Mouse (Mus musculus): ENCODE measurements around the gene Dbt.

The Dbt gene

DNA sequence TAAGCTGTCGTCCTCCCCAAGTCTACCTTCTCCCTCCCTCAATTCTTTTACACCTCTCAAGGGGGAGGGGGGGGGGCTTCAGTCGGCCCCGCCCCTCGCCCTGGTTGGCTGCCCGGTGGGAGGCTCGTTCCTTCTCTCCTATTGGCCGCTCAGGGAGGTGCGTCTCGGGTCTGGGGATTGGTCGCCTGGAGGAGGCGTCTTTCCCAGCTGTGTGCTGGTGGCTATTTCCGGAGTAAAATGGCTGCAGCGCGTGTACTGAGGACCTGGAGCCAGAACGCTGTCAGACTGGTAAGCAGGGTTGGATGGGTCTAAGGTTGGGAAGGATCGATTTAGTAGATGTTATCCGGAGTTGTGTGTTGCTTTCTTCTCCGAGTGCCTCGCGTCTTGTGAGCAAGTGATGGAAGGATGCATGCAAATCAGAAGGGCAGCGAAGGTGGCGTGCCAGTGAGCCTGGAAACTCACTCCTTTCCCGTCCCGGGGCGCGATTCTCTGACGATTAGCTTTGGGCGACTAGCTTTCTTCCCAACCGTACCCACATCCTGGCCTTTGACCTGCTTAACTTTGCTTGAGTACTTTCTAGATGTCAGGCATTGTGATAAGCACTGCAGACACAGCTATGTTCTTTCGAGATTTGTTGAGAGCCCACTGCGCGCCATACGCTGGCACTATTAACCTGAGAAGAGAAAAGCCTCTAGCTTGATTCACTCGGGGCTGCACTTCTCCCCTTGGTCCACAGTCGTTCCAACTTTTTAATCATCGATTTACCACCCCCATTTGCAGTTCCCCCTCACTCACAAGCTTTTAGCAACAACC, at the start of gene Dbt:
Gene Dbt, plus strand, starts transcription at position 167 of the 813 bp plus-strand sequence.
- peak; percentile 91 for DNase-seq (ENCODE audit: low spot score)

DNA sequence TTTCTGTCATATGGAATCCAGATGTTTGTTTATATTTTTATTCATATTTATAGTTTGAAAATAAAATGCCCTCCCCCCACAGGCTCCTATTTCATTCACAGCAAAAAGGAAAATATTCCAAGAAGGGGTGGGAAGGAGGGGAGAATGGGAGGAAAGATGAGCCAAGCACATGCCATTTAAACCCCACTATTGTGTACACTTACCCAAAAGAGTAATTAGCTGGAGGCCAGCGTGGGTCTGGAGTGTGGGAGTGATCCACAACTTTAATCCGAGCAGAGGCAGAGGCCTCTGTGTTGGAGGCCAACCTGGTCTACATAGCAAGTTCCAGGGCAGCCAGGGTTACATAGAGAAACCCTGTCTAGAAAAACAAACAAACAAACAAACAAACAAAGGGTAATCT, 48.6 kb upstream of the Dbt start:
- DNase-seq (ENCODE audit: low spot score): no peak

DNA sequence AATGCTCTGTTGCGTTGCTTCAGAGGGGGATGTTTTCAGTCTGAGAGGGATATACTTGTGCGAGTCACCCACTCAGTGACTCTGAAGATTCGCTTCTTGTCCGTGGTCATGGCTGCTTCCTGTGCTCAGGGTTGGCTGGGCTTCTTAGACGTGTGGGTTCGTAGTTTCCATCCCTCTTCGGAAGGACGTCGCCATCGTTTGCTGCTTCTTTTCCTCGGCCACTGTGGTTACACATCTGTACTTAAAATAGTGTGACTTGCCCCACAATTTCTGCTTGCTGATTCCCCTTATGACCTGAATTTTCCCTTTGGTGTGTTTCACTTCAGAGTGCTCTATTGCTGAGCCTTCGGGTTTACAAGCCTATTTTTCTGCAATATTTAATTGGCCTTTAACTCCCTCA, 47.2 kb upstream of the Dbt start:
- DNase-seq (ENCODE audit: low spot score): no peak

DNA sequence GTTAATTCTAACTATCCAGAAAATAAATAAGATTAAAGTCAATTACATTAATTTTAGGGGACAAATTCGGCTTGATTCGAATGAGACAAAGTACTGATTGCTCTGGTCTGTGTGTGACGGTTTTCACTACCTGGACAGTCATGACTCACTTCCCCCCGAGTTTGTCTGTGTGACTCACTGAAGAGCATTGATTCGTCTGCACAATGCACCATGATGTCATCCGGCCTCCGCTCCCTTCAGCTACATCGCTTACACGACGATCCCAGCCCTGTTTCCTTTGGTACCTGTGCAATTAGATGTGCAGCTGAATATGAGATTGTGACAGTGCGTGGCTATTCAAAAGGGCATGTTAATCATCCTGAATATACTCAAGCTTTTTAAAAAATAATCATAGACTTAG, 38.3 kb upstream of the Dbt start:
- DNase-seq (ENCODE audit: low spot score): no peak

DNA sequence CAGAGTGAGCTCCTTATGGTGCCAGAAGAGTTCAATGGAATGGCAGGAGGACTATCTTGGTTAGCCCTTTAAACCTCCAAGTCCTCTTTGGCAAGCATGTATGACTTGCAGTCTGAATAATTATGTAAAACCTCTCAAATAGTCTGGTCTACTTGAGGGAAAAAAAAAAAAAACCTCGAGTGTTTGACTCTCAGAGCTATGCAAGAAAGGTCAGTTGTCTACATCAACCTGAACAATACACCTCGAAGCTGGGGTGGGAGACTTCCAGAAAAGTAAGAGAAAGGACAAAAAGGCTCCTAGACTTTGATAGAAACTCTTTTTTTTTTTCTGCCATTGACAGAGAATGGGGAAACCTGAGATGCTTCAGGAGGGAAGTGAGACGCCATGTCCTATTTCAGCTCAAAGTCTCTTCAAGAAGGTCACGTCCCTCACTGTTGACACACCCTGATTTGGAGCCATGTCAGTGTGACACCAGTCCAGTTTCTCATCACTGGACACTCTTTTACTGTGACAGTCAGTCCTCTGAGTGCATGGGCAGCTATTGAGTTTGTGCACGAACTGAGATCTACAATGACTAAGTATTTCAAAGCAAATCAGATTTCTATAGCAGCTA, 36.1 kb upstream of the Dbt start:
- DNase-seq (ENCODE audit: low spot score): peak; percentile 8

DNA sequence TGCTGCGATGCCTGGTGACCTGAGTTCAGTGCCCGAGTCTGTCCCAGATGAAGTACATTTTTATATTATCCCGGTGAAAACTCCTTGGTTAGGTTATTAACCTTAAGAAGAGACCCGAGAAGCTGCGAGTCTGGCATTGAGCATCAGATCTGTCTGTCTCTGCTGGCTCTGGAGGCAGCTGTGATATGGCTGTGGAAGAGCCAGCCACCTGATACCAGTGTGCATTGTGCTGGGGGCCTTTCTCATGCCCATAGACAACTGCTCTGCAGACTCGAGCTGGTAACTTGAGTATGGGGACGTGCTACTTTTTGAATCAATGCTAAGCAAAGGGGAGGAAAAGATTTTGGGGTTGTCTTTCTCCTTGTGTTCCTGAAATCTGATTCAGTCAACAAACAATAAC, 35.5 kb upstream of the Dbt start:
- no peak for DNase-seq (ENCODE audit: low spot score)

DNA sequence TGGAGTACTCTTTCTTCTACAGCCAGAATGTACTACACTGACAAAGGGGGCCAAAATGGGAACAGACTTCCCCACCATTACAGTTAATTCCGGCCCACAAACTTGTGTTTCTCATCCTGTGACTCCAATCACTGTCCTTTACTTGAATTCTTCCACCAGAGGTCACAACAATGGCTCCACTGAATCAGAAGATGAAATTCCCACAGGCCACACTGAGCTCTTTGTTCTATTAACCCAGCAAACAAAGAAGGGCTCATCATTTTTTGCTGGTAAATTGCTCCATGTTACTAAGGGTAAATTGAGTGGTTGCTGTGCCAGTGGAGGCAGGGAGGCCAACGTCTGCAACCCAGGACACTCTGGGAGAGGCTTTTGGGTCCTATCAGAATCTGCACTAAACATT, 32.8 kb upstream of the Dbt start:
- no peak for DNase-seq (ENCODE audit: low spot score)

DNA sequence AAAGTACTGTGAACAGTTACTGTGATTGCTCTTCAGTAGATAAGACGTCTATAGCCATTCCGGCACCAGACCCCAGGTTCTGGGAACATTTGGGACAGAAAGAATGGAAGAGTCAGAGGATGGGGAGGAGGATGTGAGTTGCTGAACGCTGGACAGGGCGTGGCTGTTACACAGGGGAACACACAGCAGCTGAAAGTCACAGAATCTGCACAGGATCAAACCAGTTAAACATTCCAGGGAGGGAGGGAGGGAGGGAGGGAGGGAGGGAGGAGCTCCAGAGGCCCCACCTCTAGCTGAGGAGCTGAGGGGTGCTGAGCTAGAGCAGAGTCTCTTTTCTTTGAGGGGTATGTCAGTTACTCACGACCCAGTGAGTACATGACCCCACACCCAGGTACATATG, 31.9 kb upstream of the Dbt start:
- no peak for DNase-seq (ENCODE audit: low spot score)

DNA sequence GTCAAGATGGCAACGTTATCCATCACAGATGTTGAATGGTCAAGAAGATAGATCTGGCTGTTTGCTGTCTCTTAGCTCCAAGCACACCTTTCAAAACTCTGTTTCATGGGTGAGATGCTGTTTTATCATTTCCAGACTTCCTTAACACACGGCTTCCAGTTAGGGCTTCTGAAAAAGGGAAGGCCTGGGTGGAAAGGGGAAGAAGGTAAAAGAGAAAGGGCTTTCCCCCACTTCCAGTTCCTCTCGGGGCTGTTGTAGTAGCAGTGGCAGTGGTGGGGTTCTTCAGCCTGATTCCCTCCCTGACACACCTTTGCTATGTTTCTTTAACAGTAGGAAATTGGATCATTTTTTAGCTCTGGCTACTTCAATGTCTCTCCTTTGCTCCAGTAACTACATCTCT, 30.1 kb upstream of the Dbt start:
- DNase-seq (ENCODE audit: low spot score): no peak

DNA sequence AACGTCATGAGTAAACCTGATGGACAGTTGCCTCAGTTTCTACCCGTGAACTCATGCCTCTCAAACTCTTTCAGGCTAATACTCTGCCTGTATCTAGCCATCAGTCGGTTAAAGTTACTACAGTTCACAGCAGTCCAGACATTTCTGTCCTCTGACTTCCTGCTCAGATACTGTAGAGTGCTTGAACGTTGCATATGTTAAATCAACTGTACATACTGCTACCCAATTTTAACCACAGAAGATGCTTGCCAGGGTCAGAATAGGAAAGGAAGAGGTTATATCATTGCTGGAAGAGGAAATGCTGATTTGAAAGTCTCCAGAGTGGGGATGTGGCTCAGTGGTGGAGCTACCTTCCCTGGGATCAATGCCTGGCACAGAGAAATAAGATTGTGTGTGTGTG, 29.6 kb upstream of the Dbt start:
- DNase-seq (ENCODE audit: low spot score): no peak

DNA sequence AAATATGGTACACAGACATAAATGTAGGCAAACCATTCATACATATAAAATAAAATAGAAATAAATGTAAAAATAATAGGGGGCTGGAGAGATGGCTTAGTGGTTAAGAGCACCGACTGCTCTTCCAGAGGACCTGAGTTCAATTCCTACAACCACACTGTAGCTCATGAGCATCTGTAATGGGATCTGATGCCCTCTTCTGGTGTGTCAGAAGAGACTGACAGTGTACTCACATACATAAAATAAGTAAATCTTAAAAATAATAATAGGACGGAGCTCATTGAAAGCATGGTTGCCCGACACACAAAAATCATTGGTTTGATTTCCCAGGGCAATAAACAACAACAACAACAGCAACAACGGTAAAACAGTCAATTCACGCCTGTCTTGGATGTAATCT, 21.9 kb upstream of the Dbt start:
- DNase-seq (ENCODE audit: low spot score): no peak

DNA sequence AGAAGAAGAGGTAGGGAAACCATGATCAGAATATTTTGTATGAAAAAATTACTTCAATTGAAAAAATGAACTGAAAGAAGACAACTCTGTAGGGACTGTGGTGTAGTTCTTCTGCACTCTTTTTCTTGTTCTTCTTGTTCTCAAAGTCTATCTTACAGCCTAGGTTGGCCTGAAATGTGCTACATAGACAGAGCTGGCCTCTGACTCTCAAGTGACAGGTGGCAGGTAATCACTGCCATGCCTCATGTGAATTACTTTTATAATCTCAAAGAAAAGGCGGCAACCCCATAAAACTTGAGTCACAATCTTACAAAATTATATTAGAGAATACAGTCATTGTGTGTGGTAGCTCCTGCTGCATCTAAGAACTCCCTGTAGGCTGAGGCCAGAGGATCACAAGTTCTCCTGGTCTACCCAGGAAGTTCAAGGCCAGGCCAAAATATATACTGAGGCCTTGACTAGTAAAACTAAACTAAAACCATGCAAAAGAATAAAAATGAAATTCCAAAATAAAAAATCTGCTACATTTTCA, 20.9 kb upstream of the Dbt start:
- no peak for DNase-seq (ENCODE audit: low spot score)

DNA sequence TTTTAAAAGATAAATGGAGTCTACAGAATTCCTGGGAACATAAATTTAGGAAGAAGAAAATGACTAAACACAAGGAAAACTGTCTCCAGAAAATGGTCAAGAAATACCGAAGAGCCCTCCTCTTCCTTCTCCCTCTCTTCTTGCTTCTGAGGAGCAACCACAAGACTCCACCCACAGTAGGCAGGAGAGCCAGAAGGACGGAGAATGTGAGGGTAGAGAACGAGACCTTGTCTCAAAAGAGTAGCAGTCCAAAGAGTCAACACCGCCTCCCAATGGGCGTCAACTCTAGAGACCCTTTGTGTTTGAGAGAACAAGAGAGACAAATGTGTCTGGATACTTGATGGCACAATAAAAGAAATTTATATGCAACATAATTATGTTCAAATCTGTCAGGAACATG, 19.2 kb upstream of the Dbt start:
- no peak for DNase-seq (ENCODE audit: low spot score)

DNA sequence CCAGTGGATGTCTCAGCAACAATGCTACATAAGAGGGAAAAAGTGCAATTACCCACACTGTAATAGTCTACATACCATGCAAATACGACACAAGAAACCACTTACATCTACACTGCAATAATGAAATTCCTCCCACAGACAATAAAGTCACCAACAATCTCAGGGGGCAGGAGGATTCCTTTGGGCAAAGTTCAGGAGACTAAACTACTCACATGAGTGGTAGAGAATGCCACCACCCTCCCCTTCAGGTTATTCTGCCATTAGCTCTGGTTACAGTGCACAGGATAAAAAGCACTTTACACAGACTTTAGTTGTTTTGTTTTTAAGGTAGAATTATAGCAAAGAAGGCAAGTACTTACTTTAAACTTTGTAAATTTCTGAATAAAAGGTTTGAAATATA, 17.2 kb upstream of the Dbt start:
- DNase-seq (ENCODE audit: low spot score): no peak

DNA sequence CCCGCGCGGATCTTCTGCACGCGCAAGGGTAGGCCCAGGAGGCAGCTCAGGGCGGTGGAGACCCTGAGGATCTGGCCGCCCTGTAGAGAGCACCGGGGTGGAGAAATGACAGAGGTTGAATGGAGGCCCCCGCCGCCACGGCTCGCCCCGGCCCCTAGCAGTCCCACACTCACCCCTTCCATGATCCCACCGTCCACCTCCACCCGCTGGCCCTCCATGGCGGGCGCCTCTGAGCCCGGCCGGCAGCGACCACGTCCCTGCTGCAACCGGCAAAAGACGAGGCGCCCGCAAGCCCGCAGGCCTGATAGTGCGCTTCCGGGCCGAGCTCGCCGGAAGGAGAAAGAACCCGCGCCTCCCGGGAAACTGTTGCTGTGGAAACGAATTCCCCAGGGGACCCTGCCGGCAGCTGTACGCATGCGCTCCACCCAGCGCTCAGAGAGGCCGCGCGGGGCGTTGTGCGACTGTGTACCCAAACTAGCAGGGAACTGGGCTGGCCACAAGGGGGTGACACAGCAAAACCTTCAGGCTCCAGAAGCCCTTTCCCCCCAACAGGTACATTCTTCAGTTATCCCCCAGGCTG, 5.0 kb upstream of the Dbt start, which contains the start of gene Rtca:
Gene Rtca, minus strand, starts transcription at position 437 of the 580 bp plus-strand sequence.
- peak; percentile 97 for DNase-seq (ENCODE audit: low spot score)

DNA sequence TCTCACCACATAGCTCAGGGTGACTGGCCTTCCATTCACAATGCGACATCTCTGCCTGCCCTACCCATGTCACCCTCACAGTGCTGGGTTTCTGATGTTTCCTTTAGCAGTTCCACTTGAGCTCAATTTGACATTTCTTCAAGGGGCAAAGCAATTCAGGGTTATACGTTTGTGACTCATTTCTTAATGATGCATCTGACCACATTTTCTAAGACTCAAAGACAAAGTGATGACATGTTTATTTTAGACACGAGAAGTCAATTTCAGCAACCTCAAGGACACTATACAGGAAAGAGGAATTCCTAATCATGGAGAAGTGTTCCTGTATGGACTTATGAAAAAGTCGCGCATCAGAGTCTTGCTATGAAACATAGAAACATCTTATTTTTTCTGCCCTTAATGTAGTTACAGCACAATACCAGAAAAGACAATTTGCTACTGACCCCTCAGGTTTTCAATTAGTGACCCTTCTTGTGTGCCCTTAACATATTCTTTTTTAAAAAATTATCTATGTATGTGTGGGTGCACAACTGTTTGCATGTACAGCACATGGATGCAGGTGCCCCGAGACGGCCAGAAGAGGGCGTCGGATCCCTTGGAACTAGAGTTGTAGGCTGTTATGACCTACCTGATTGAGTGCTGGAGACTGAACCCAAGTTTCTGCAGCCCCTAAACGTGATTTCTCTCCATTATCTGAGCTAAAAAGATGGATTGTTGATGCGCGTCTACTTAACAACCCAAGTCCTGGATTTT, 543 bp upstream of the Dbt start:
- DNase-seq (ENCODE audit: low spot score): peak; percentile 9

DNA sequence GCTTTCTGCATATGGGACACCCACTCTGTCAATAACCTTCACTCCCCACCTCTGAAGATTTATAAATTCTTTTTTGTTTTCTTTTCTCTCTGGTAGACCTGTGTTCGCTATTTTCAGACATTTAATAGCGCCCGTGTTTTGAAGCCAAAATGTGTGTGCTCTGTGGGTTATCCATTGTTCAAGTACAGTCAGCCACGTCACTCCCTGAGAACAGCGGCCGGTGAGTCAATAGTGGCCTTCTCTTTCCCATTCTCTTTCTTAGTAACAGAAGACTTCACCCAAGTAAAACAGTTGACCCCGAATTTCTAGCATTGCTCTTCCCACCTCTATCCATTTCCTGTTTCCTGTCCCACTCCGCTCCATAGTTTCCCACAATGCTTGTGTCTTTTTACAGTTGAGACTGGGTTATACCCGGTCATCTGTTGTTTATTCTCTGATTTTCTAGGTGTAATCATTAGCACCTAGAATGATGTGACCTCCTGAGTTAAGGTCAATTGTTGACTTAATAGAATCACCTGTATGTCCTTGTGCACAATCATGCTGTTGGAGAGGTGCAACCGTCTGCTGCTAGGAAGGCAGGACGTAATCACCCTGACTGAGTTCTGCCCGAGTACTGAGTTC, 7.4 kb downstream of the Dbt start:
- DNase-seq (ENCODE audit: low spot score): no peak

DNA sequence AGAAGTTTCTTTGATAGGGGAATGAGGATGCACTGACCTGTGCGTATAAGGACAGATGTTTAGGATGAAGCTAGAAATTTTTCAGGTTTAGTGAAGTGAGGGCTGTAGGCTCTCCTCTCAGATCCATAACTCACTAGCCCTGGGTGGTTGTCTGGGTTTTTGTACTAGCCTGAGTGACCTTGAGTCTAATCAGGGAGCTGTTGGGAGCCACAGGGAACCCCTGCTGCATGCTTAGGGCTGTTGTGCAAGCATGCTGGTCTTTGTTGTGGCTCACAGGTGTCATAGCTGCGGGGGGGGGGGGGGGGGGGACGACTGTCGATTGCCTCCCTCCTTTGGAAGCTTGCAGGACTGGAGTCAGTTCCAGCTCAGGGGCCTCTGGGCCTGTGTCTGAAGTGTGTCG, 16.9 kb downstream of the Dbt start:
- no peak for DNase-seq (ENCODE audit: low spot score)

DNA sequence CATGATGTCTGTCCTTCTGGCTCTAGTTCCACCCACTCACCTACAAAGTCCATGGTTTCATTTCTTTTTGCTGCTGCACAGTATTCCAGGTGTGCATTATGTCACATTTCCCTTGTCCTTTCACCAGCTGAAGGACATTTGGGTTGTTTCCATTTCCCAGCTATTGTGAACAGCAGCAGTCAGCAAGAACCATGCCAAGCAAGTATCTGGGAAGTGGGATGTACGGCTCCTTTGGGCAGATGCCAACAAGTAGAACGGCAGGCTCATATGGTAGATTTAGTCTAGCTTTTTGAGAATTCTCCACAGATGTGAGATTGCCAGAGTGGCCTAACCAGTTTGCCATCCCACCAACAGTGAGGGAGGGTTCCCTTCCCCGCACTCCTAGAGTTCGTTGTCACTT, 18.0 kb downstream of the Dbt start:
- no peak for DNase-seq (ENCODE audit: low spot score)

DNA sequence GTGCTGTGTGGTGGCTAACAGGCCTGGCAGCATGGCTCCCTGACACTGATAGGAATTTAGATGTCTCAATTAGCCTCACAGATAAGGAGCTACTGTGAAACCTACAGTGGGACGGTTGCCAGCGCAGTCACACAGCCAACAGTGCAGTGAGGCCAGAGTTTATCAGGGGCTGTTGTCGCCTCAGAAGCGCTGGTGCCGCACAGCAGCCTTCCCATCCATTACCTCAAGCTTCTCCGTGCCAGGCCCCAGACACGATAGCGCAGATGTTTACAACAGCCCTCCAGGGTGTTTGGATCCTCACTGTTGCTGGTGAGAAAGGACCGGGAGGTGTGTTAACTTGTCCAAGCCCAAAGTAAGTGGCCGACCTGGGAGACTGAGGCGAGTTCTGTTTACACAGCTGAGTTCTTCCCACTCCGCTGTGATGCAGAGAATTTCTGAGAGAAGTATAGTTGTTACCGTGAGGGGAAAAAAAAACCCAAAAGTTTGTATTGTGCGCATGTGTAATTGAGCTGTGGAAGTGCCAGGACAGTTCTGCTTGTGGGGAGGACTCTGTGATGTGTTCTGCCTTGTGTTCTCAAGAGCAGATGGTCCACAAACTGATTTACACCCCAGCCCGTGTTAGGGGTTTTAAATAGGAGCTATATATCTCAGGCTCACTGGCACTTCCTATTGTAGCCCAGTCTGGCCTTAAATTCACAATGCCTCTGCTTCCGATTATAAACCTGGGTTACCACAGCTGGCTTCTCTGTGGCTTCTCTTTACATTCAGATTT, 23.7 kb downstream of the Dbt start:
- DNase-seq (ENCODE audit: low spot score): no peak

DNA sequence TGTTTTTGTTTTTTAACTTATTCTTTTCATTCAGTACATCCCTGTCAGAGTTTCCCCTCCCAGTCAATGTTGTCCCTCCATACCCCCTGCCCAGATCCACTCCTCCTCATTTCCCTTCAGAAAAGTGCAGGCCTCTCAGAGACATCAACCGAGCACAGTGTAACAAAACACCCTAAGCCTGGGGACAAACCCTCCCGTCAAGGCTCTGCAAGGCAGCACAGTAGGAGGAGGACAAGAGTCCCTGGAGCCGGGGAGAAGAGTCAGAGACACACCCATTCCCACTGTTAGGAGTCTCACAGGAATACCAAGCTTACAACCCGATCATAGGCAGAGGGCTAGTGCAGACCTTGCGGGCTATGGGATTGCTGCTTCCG, 24.3 kb downstream of the Dbt start:
- no peak for DNase-seq (ENCODE audit: low spot score)

Data from lung, postnatal 25 days (tissue).